8 mouse cellular contexts compared by ENCODE assay signal in genomic region chr17:87502388-87503369, GRCm38 (mm10). TPM values are rescaled to one million over a fixed set of nuclear protein-coding genes. Genes with fewer than 3 reads are reported as not detected.
DNase-seq lines count a peak whose midpoint lies in the region; ATAC-seq and TF ChIP-seq lines count a peak whose summit lies in the region.

No protein-coding gene starts in this region.

- DNase-seq in layer of hippocampus, adult 9-11 months: peak; percentile 61
- no peak for DNase-seq in layer of hippocampus, adult 9-10 months (ENCODE audit: low spot score)
- DNase-seq in intestine, embryonic 14.5 days (ENCODE audit: low spot score): no peak
- no peak for DNase-seq in adrenal gland, adult 18-20 months (ENCODE audit: low spot score in 2 of 2)
- no peak for DNase-seq in layer of hippocampus, adult 11-12 months (ENCODE audit: low spot score)
- no peak for DNase-seq in yolk sac, embryonic 10.5 days (ENCODE audit: low spot score)

- peak; percentile 71; the same call in 1 of the 2 replicates for ATAC-seq in embryonic facial prominence, embryonic 12.5 days (ENCODE audit: insufficient number of reproducible peaks, insufficient read depth, low FRiP score, low TSS enrichment)
- peak; percentile 50; the same call in 1 of the 2 replicates for ATAC-seq in intestine, embryonic 14.5 days (replicated peaks; ENCODE audit: low FRiP score, low TSS enrichment, low read depth)

- no peak for TF ChIP-seq POLR2A in olfactory bulb, adult 2 months (IDR thresholded peaks at IDR 0.05; ENCODE audit: insufficient read depth, low read depth, low read length)

- H3K4me3 ChIP-seq in embryonic facial prominence, embryonic 12.5 days: no peak overlapping the region
- H3K4me3 ChIP-seq in intestine, embryonic 14.5 days (ENCODE audit: low read depth, low read length): no peak overlapping the region
- no peak overlapping the region for H3K4me3 ChIP-seq in olfactory bulb, adult 2 months (ENCODE audit: insufficient read depth, low read depth, low read length)

- H3K36me3 ChIP-seq in embryonic facial prominence, embryonic 12.5 days: no peaks in the 10 kb centered on the region
- H3K36me3 ChIP-seq in intestine, embryonic 14.5 days (ENCODE audit: control insufficient read depth, insufficient read depth, low read length): no peaks in the 10 kb centered on the region

- no peaks in the 10 kb centered on the region for H3K27me3 ChIP-seq in embryonic facial prominence, embryonic 12.5 days
- no peaks in the 10 kb centered on the region for H3K27me3 ChIP-seq in intestine, embryonic 14.5 days (replicated peaks; ENCODE audit: control insufficient read depth, insufficient read depth, low read length)

- no peak overlapping the region for H3K27ac ChIP-seq in embryonic facial prominence, embryonic 12.5 days
- H3K27ac ChIP-seq in intestine, embryonic 14.5 days (ENCODE audit: low read depth): peak overlapping the region; percentile 64; the same call in 1 of the 2 replicates
- peak overlapping the region; percentile 37; the same call in 1 of the 2 replicates for H3K27ac ChIP-seq in olfactory bulb, adult 2 months (ENCODE audit: insufficient read depth, low read depth, low read length)

- 23% methylated on average over 13 of the region's 14 CpGs for WGBS in embryonic facial prominence, embryonic 12.5 days
- WGBS in intestine, embryonic 14.5 days: 10% methylated on average over 14 of the region's 14 CpGs
- 33% methylated on average over 14 of the region's 14 CpGs for WGBS in olfactory bulb, adult 2 months

- H3K4me2 ChIP-seq in embryonic facial prominence, embryonic 12.5 days (replicated peaks): no peak overlapping the region
- peak overlapping the region; percentile 18; the same call in 1 of the 2 replicates for H3K4me2 ChIP-seq in intestine, embryonic 14.5 days (ENCODE audit: low read length)

- TF ChIP-seq CTCF in olfactory bulb, adult 2 months (IDR thresholded peaks at IDR 0.05; ENCODE audit: insufficient read depth, low read depth, low read length): no peak

- peaks cover 18% of the 10 kb centered on the region for H3K4me1 ChIP-seq in embryonic facial prominence, embryonic 12.5 days
- peaks cover 26% of the 10 kb centered on the region for H3K4me1 ChIP-seq in intestine, embryonic 14.5 days (replicated peaks; ENCODE audit: control insufficient read depth, insufficient read depth, low read length)
- peaks cover 15% of the 10 kb centered on the region for H3K4me1 ChIP-seq in olfactory bulb, adult 2 months (ENCODE audit: control insufficient read depth, insufficient read depth, low read length)

- no peaks in the 10 kb centered on the region for H3K9me3 ChIP-seq in embryonic facial prominence, embryonic 12.5 days
- H3K9me3 ChIP-seq in intestine, embryonic 14.5 days (ENCODE audit: control insufficient read depth, low read length): no peaks in the 10 kb centered on the region

- no peak overlapping the region for H3K9ac ChIP-seq in embryonic facial prominence, embryonic 12.5 days
- no peak overlapping the region for H3K9ac ChIP-seq in intestine, embryonic 14.5 days (ENCODE audit: low read length)

RNA-seq across cellular contexts. Expression of gene Calm2, which starts 55.9 kb away (rescaled TPM):
- 823 and 840 TPM in 2 replicates for polyA plus RNA-seq in embryonic facial prominence, embryonic 12.5 days (2016; fragmentation: Nextera tagmentation; extraction: Ambion mirVana)
- polyA plus RNA-seq in intestine, embryonic 14.5 days (2014; fragmentation: Nextera tagmentation; extraction: Ambion mirVana): 1,068 and 1,168 TPM in 2 replicates
- 549 and 1,470 TPM in 2 replicates for polyA plus RNA-seq in olfactory bulb, adult 2 months (2012; ENCODE audit: insufficient read depth, insufficient read length, low replicate concordance, missing spikeins)
- total RNA-seq in adrenal gland, adult 18-20 months (2021): 100 to 1,000 TPM; 343 to 481 TPM
